Mouse (Mus musculus) G1E (cell line): ENCODE data around the gene Kcnk5.

Experiments used
- CTCF ChIP-seq: IDR thresholded peaks from 2 replicates; pipeline ENCODE4 v1.5.1; 2012; ENCODE audit warnings: low read depth, low read length, inconsistent platforms, mixed read lengths
- POLR2AphosphoS5 ChIP-seq: IDR thresholded peaks from 2 replicates; pipeline ENCODE4 v1.6.1; 2012; ENCODE audit warnings: low read depth, low read length, inconsistent platforms; ENCODE audit not compliant: insufficient replicate concordance
- TAL1 ChIP-seq: conservative IDR thresholded peaks from 2 replicates; pipeline ENCODE4 v1.6.1; 2012; ENCODE audit warnings: low read depth, low read length, inconsistent platforms, mixed read lengths

DNA sequence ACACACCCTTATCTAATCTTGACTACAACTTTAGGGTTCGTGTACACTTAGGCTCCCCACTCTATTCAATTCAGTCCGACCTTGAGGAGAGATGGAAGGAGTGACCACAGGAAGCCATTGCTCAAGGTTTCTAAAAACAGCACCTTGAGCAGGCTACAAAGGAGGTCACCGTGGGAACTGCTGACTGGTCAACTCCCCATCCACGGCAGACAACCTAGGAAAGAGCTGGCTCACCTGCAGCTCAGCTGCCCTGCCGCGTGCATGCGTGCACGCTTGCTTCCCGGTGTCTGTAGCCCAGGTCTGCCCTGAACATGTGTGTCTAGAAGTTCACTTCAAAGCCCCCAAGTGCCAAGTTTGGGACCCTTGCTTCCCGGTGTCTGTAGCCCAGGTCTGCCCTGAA, 24.0 kb downstream of the Kcnk5 start:
- no peak for TF ChIP-seq CTCF
- no peak for TF ChIP-seq TAL1
- no peak for TF ChIP-seq POLR2AphosphoS5
